Mouse (Mus musculus): ENCODE measurements at regions not wholly inside any gene's neighbourhood (a gene's known extent, or its start where the extent isn't known, plus 50 kb on each side); places are given as distances from the start of the nearest gene placed in this dataset.

- intact Hi-C loops (cut with DNase I) = no loop called here
- DNase-seq (ENCODE audit: low spot score in 2 of 2) = no peak
Measured at GRCm38 (mm10) chr16:77346128-77346527, 255.8 kb downstream of the Gm11146 start.

- no peak for DNase-seq (ENCODE audit: low spot score in 2 of 2)
- intact Hi-C loops (cut with DNase I) = loop anchor here (5.0 kb wide), 1 partner anchor 70 kb away; no protein-coding TSS in a partner anchor
Measured at GRCm38 (mm10) chr16:77332285-77332684, 269.6 kb downstream of the Gm11146 start.

GRCm38 (mm10) chr16:77330996-77331395 lies 270.9 kb downstream of the Gm11146 start:
- intact Hi-C loops (cut with DNase I) = loop anchor here (2.0 to 5.0 kb wide), 2 partner anchors 71 to 170 kb away; no protein-coding TSS in a partner anchor
- no peak for DNase-seq (ENCODE audit: low spot score in 2 of 2)

GRCm38 (mm10) chr16:77329711-77330530 lies 272.0 kb downstream of the Gm11146 start:
- no peak for DNase-seq (ENCODE audit: low spot score in 2 of 2)
- intact Hi-C loops (cut with DNase I) = loop anchor here (2.0 to 5.0 kb wide), 3 partner anchors 72 to 171 kb away; no protein-coding TSS in a partner anchor

GRCm38 (mm10) chr16:77329160-77329691 lies 272.7 kb downstream of the Gm11146 start:
- intact Hi-C loops (cut with DNase I) = loop anchor here (5.0 kb wide), 1 partner anchor 93 kb away; no protein-coding TSS in a partner anchor
- peak; percentile 35 to 48 for DNase-seq (ENCODE audit: low spot score in 2 of 2)

GRCm38 (mm10) chr16:77328628-77329159 lies 273.2 kb downstream of the Gm11146 start:
- no peak for DNase-seq (ENCODE audit: low spot score in 2 of 2)
- intact Hi-C loops (cut with DNase I) = loop anchor here (5.0 kb wide), 1 partner anchor 94 kb away; no protein-coding TSS in a partner anchor

- intact Hi-C loops (cut with DNase I) = loop anchor here (5.0 kb wide), 1 partner anchor 94 kb away; no protein-coding TSS in a partner anchor
- no peak for DNase-seq (ENCODE audit: low spot score in 2 of 2)
Measured at GRCm38 (mm10) chr16:77328049-77328448, 273.8 kb downstream of the Gm11146 start.

GRCm38 (mm10) chr16:77322338-77322737 lies 279.6 kb downstream of the Gm11146 start:
- intact Hi-C loops (cut with DNase I) = no loop called here
- DNase-seq (ENCODE audit: low spot score in 2 of 2) = no peak

GRCm38 (mm10) chr16:77318150-77318549 lies 283.7 kb downstream of the Gm11146 start:
- intact Hi-C loops (cut with DNase I) = loop anchor here (5.0 kb wide), 1 partner anchor 66 kb away; no protein-coding TSS in a partner anchor

GRCm38 (mm10) chr16:77315354-77315753 lies 286.5 kb downstream of the Gm11146 start:
- intact Hi-C loops (cut with DNase I) = loop anchor here (5.0 kb wide), 1 partner anchor 63 kb away; no protein-coding TSS in a partner anchor
- no peak for DNase-seq (ENCODE audit: low spot score in 2 of 2)

More at GRCm38 (mm10) chr16:77318150-77318549, 283.7 kb downstream of the Gm11146 start:
- no peak for DNase-seq (ENCODE audit: low spot score in 2 of 2)

- intact Hi-C loops (cut with DNase I) = no loop called here
- no peak for DNase-seq (ENCODE audit: low spot score in 2 of 2)
Measured at GRCm38 (mm10) chr16:77313195-77313594, 288.7 kb downstream of the Gm11146 start.

GRCm38 (mm10) chr16:77301270-77302171 lies 288.0 kb downstream of the Usp25 start:
- intact Hi-C loops (cut with DNase I) = no loop called here
- peak in 1 of 2 experiments; percentile 39 for DNase-seq (ENCODE audit: low spot score in 2 of 2)

- peak in 1 of 2 experiments; percentile 35 for DNase-seq (ENCODE audit: low spot score in 2 of 2)
- intact Hi-C loops (cut with DNase I) = no loop called here
Measured at GRCm38 (mm10) chr16:77300572-77301213, 287.2 kb downstream of the Usp25 start.

GRCm38 (mm10) chr16:77295574-77296355 lies 282.3 kb downstream of the Usp25 start:
- DNase-seq (ENCODE audit: low spot score in 2 of 2) = no peak
- intact Hi-C loops (cut with DNase I) = no loop called here

- intact Hi-C loops (cut with DNase I) = no loop called here
- no peak for DNase-seq (ENCODE audit: low spot score in 2 of 2)
Measured at GRCm38 (mm10) chr16:77292317-77292771, 278.8 kb downstream of the Usp25 start.

GRCm38 (mm10) chr16:77291723-77292316 lies 278.3 kb downstream of the Usp25 start:
- intact Hi-C loops (cut with DNase I) = no loop called here

GRCm38 (mm10) chr16:77284205-77284604 lies 270.7 kb downstream of the Usp25 start:
- intact Hi-C loops (cut with DNase I) = no loop called here
- DNase-seq (ENCODE audit: low spot score in 2 of 2) = peak in 1 of 2 experiments; percentile 31

More at GRCm38 (mm10) chr16:77291723-77292316, 278.3 kb downstream of the Usp25 start:
- DNase-seq (ENCODE audit: low spot score in 2 of 2) = no peak

All from left cerebral cortex, postnatal 25 days (tissue).